Mouse (Mus musculus): ENCODE results near the gene A130010J15Rik.

A130010J15Rik gene

GRCm38 (mm10) chr1:193156316-193157110 is 11.3 kb upstream of the A130010J15Rik start:
- no peak for DNase-seq (ENCODE audit: low read depth, low spot score)

- DNase-seq (ENCODE audit: low read depth, low spot score): no peak
These were observed 10.7 kb upstream of the A130010J15Rik start for GRCm38 (mm10) chr1:193157111-193157492.

GRCm38 (mm10) chr1:193159163-193159562 is 8.7 kb upstream of the A130010J15Rik start:
- no peak for DNase-seq (ENCODE audit: low read depth, low spot score)

- no peak for DNase-seq (ENCODE audit: low read depth, low spot score)
These were observed 8.2 kb upstream of the A130010J15Rik start for GRCm38 (mm10) chr1:193159613-193160012.

- no peak for DNase-seq (ENCODE audit: low read depth, low spot score)
These were observed 7.4 kb upstream of the A130010J15Rik start for GRCm38 (mm10) chr1:193160317-193161032.

- no peak for DNase-seq (ENCODE audit: low read depth, low spot score)
These were observed 1.4 kb downstream of the A130010J15Rik start for GRCm38 (mm10) chr1:193169228-193169627.

- no peak for DNase-seq (ENCODE audit: low read depth, low spot score)
These were observed 2.0 kb downstream of the A130010J15Rik start for GRCm38 (mm10) chr1:193169856-193170255.

GRCm38 (mm10) chr1:193172991-193173809 is 5.4 kb downstream of the A130010J15Rik start:
- DNase-seq (ENCODE audit: low read depth, low spot score): peak; percentile 93

GRCm38 (mm10) chr1:193173810-193174129 is 5.9 kb downstream of the A130010J15Rik start:
- no peak for DNase-seq (ENCODE audit: low read depth, low spot score)

GRCm38 (mm10) chr1:193174143-193174733 is 6.4 kb downstream of the A130010J15Rik start:
- DNase-seq (ENCODE audit: low read depth, low spot score): no peak

GRCm38 (mm10) chr1:193181104-193181503 is 13.3 kb downstream of the A130010J15Rik start:
- DNase-seq (ENCODE audit: low read depth, low spot score): no peak

- no peak for DNase-seq (ENCODE audit: low read depth, low spot score)
These were observed 20.4 kb downstream of the A130010J15Rik start for GRCm38 (mm10) chr1:193188257-193188656.

- DNase-seq (ENCODE audit: low read depth, low spot score): no peak
These were observed 21.3 kb downstream of the A130010J15Rik start for GRCm38 (mm10) chr1:193189151-193189621.

GRCm38 (mm10) chr1:193189771-193190170 is 21.9 kb downstream of the A130010J15Rik start:
- DNase-seq (ENCODE audit: low read depth, low spot score): no peak

GRCm38 (mm10) chr1:193191675-193192283 is 23.9 kb downstream of the A130010J15Rik start:
- no peak for DNase-seq (ENCODE audit: low read depth, low spot score)

GRCm38 (mm10) chr1:193194416-193195140 is 26.7 kb downstream of the A130010J15Rik start:
- DNase-seq (ENCODE audit: low read depth, low spot score): no peak

- DNase-seq (ENCODE audit: low read depth, low spot score): no peak
These were observed 27.4 kb downstream of the A130010J15Rik start for GRCm38 (mm10) chr1:193195169-193195810.

- no peak for DNase-seq (ENCODE audit: low read depth, low spot score)
These were observed 29.8 kb downstream of the A130010J15Rik start for GRCm38 (mm10) chr1:193197494-193198205.

GRCm38 (mm10) chr1:193198312-193198711 is 30.5 kb downstream of the A130010J15Rik start:
- DNase-seq (ENCODE audit: low read depth, low spot score): no peak
